Mouse (Mus musculus) stomach, postnatal 0 days (tissue): ENCODE measurements around the gene Ccdc32. TPM values are rescaled to one million over a fixed set of nuclear protein-coding genes. Genes with fewer than 3 reads are reported as not detected.

Experiments used
- ATAC-seq: fragments of 200-750 bp; cut with Nextera tagmentation; 2 replicates; pipeline ENCODE4 v1.8.0; 2017; ENCODE audit not compliant: low FRiP score, low TSS enrichment
- DNase-seq: peaks from one replicate; pipeline ENCODE4 v3.0.0-alpha.2; 2016; ENCODE audit warnings: low spot score
- H3K27ac ChIP-seq: fragments of 300-500 bp; sonication (generic); replicated peaks from 2 replicates; pipeline ENCODE4 v1.5.1; 2014; ENCODE audit warnings: mild to moderate bottlenecking, control low read depth
- H3K27me3 ChIP-seq: fragments of 300-500 bp; sonication (generic); 2 replicates; pipeline ENCODE4 v1.6.1; 2014; ENCODE audit warnings: low read length; ENCODE audit not compliant: control insufficient read depth, insufficient read depth
- H3K36me3 ChIP-seq: fragments of 300-500 bp; sonication (generic); 2 replicates; pipeline ENCODE4 v1.6.1; 2014; ENCODE audit warnings: low read length, mixed read lengths; ENCODE audit not compliant: control insufficient read depth, insufficient read depth
- H3K4me1 ChIP-seq: fragments of 300-500 bp; sonication (generic); replicated peaks from 2 replicates; pipeline ENCODE4 v1.6.1; 2014; ENCODE audit warnings: antibody characterized with exemption; ENCODE audit not compliant: control insufficient read depth, insufficient read depth
- H3K4me2 ChIP-seq: fragments of 300-500 bp; sonication (generic); replicated peaks from 2 replicates; pipeline ENCODE4 v1.6.1; 2014; ENCODE audit warnings: low read depth, mild to moderate bottlenecking, control low read depth, moderate library complexity
- H3K4me3 ChIP-seq: fragments of 300-500 bp; sonication (generic); 2 replicates; pipeline ENCODE4 v1.5.1; 2014; ENCODE audit warnings: low read depth, low read length, control low read depth
- H3K9ac ChIP-seq: fragments of 300-500 bp; sonication (generic); 2 replicates; pipeline ENCODE4 v1.6.1; 2014; ENCODE audit warnings: mild to moderate bottlenecking, low read length, control low read depth, mixed read lengths
- H3K9me3 ChIP-seq: fragments of 300-500 bp; sonication (generic); 2 replicates; pipeline ENCODE4 v1.6.1; 2016; ENCODE audit warnings: low read length; ENCODE audit not compliant: control insufficient read depth
- CTCF ChIP-seq: IDR thresholded peaks from 2 replicates; pipeline ENCODE4 v1.5.1; 2016; ENCODE audit warnings: antibody characterized with exemption, low read depth, mild to moderate bottlenecking, moderate library complexity
- EP300 ChIP-seq: optimal IDR thresholded peaks from 2 replicates; pipeline ENCODE3; 2016; ENCODE audit warnings: antibody characterized with exemption
- WGBS: fragments of 180-500 bp; shearing (Covaris S2); extraction: QIAGEN DNeasy Blood & Tissue Kit; methylation state at CpG from one replicate; pipeline ENCODE4 v1.1.7; 2014; 5-methylcytosine and 5-hydroxymethylcytosine counted together
- polyA plus RNA-seq: library from polyadenylated mRNA; unstranded; fragments of >200 nt; fragmentation: Nextera tagmentation; extraction: Ambion mirVana; gene quantifications from 2 replicates; pipeline ENCODE4 v1.2.1, GENCODE M21; 2015

Ccdc32 gene
- polyA plus RNA-seq, 1 experiment from 2014 or later: 21.3 TPM

- Histone ChIP-seq H3K4me1 (no peaks in the 10 kb centered on the region), H3K27ac (no peak overlapping the region), H3K9ac (no peak overlapping the region), H3K4me3 (no peak overlapping the region), H3K27me3 (no peaks in the 10 kb centered on the region), H3K36me3 (no peaks in the 10 kb centered on the region), H3K9me3 (no peaks in the 10 kb centered on the region), H3K4me2 (no peak overlapping the region)
- ATAC-seq: no peak
- WGBS: 93% methylated on average over 2 of the region's 2 CpGs
- DNase-seq: no peak
- TF ChIP-seq EP300 (no peak), CTCF (no peak)
Observed at GRCm38 (mm10) chr2:119009376-119009775, 19.8 kb downstream of the Ccdc32 start.

GRCm38 (mm10) chr2:119006886-119007285 is 22.3 kb downstream of the Ccdc32 start:
- Histone ChIP-seq H3K36me3 (no peaks in the 10 kb centered on the region), H3K9ac (no peak overlapping the region), H3K27ac (no peak overlapping the region), H3K4me3 (no peak overlapping the region), H3K27me3 (no peaks in the 10 kb centered on the region), H3K9me3 (no peaks in the 10 kb centered on the region), H3K4me2 (no peak overlapping the region), H3K4me1 (no peaks in the 10 kb centered on the region)
- DNase-seq (no peak), ATAC-seq (no peak)
- TF ChIP-seq CTCF (no peak), EP300 (no peak)
- 84% methylated on average over 7 of the region's 7 CpGs for WGBS

- Histone ChIP-seq H3K9ac (no peak overlapping the region), H3K4me3 (no peak overlapping the region)
- DNase-seq: no peak
Observed at GRCm38 (mm10) chr2:118999025-118999639, 30.1 kb downstream of the Ccdc32 start.

GRCm38 (mm10) chr2:118998115-118998866 is 30.9 kb downstream of the Ccdc32 start:
- no peaks in the 10 kb centered on the region for H3K9me3 ChIP-seq
- no peaks in the 10 kb centered on the region for H3K27me3 ChIP-seq
- 58% methylated on average over 6 of the region's 6 CpGs for WGBS
- no peak for ATAC-seq
- H3K9ac ChIP-seq: no peak overlapping the region
- H3K27ac ChIP-seq: no peak overlapping the region
- DNase-seq: no peak
- H3K4me1 ChIP-seq: no peaks in the 10 kb centered on the region
- no peaks in the 10 kb centered on the region for H3K36me3 ChIP-seq
- H3K4me3 ChIP-seq: no peak overlapping the region
- TF ChIP-seq CTCF: no peak
- no peak for TF ChIP-seq EP300
- no peak overlapping the region for H3K4me2 ChIP-seq

More at GRCm38 (mm10) chr2:118999025-118999639, 30.1 kb downstream of the Ccdc32 start:
- no peak overlapping the region for H3K4me2 ChIP-seq
- no peak for TF ChIP-seq EP300
- TF ChIP-seq CTCF: no peak
- H3K9me3 ChIP-seq: no peaks in the 10 kb centered on the region
- WGBS: 57% methylated on average over 3 of the region's 3 CpGs
- H3K4me1 ChIP-seq: no peaks in the 10 kb centered on the region
- H3K27me3 ChIP-seq: no peaks in the 10 kb centered on the region
- H3K36me3 ChIP-seq: no peaks in the 10 kb centered on the region
- no peak for ATAC-seq
- no peak overlapping the region for H3K27ac ChIP-seq

- H3K27ac ChIP-seq: no peak overlapping the region
- WGBS: 64% methylated on average over 1 of the region's 1 CpGs
- TF ChIP-seq EP300 (no peak), CTCF (no peak)
- H3K36me3 ChIP-seq: no peaks in the 10 kb centered on the region
- DNase-seq (no peak), ATAC-seq (no peak)
- H3K9me3 ChIP-seq: no peaks in the 10 kb centered on the region
- H3K4me3 ChIP-seq: no peak overlapping the region
- H3K9ac ChIP-seq: no peak overlapping the region
- H3K27me3 ChIP-seq: no peaks in the 10 kb centered on the region
- no peak overlapping the region for H3K4me2 ChIP-seq
- H3K4me1 ChIP-seq: no peaks in the 10 kb centered on the region
Observed at GRCm38 (mm10) chr2:118996798-118997105, 32.4 kb downstream of the Ccdc32 start.
